Mouse (Mus musculus): ENCODE results near the gene Mdga2. TPM values are rescaled to one million over a fixed set of nuclear protein-coding genes. Genes with fewer than 3 reads are reported as not detected.

Mdga2 gene
- polyA plus RNA-seq, 1 experiment from 2014 or later = 0.24 TPM

DNA sequence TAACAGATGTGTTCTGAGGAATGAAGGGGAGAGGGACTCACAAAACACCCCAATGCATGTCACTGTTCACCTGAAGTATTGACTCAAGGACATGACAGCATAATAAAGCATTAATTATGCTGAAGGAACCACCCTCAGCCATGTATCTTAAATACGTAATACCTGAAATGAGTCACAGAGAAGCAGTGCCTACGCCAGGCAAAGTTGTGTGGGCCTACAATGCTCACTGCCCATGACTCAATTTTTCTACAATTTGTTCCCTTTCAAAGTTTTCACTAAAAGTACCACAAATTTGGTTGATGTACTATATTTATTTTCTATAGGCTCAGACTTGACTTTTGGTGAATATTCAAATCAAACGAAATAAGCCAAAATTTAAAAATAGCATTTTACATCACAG lies 80.7 kb downstream of the Mdga2 start:
- Histone ChIP-seq H3K4me1 (no peaks in the 10 kb centered on the region), H3K9ac (no peak overlapping the region), H3K9me3 (no peaks in the 10 kb centered on the region), H3K36me3 (no peaks in the 10 kb centered on the region), H3K27me3 (no peaks in the 10 kb centered on the region), H3K4me3 (no peak overlapping the region), H3K27ac (no peak overlapping the region), H3K4me2 (no peak overlapping the region)
- ATAC-seq (ENCODE audit: borderline replicate concordance, extremely low read depth, low FRiP score, low TSS enrichment) = no peak
- 83% methylated on average over 3 of the region's 3 CpGs for WGBS

DNA sequence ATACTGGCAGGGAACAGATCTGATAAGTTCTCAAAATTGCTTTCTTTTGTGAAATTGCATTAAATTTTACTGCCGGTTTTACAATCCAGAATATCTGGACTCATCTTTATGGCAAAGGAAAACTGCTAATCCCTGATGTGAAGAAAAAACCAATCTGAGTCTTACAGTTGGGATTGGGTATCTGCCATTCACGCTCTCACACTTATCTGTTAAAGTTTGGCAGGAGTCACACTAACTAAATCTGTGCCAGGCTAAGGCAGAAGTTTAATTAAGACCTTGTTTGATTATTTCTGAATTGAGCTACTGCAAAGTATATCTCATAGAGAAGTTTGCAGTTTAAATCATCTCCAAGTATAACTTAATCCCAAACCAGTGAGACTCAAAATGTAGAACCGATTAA lies 82.2 kb downstream of the Mdga2 start:
- Histone ChIP-seq H3K9ac (no peak overlapping the region), H3K27me3 (no peaks in the 10 kb centered on the region), H3K4me2 (no peak overlapping the region), H3K36me3 (no peaks in the 10 kb centered on the region), H3K9me3 (no peaks in the 10 kb centered on the region), H3K4me3 (no peak overlapping the region), H3K27ac (no peak overlapping the region), H3K4me1 (no peaks in the 10 kb centered on the region)
- 90% methylated on average over 3 of the region's 3 CpGs for WGBS
- ATAC-seq (ENCODE audit: borderline replicate concordance, extremely low read depth, low FRiP score, low TSS enrichment) = no peak

DNA sequence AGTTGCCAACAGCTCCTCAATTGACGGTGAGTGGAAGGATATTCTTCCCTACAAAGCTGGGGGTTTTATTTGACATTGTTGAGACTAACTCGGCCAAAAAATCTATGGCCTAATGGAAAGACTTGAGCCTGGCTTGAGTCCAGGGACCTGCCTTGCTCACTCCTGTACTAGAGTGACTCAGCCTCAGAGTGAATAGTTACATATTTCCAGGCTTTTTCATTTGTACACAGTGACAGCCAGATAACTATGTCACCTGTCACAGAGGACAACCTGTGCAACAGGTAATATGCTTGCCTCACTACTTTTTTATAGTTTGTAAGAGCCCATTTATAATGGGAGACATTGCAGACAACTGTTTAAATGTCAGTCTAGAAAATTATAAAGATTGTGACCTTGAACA lies 94.9 kb downstream of the Mdga2 start:
- H3K4me2 ChIP-seq = no peak overlapping the region
- H3K9me3 ChIP-seq = no peaks in the 10 kb centered on the region
- H3K9ac ChIP-seq = no peak overlapping the region
- no peaks in the 10 kb centered on the region for H3K27me3 ChIP-seq
- H3K27ac ChIP-seq = no peak overlapping the region
- 68% methylated on average over 2 of the region's 2 CpGs for WGBS
- no peak overlapping the region for H3K4me3 ChIP-seq
- no peaks in the 10 kb centered on the region for H3K4me1 ChIP-seq
- no peaks in the 10 kb centered on the region for H3K36me3 ChIP-seq
- ATAC-seq (ENCODE audit: borderline replicate concordance, extremely low read depth, low FRiP score, low TSS enrichment) = no peak

DNA sequence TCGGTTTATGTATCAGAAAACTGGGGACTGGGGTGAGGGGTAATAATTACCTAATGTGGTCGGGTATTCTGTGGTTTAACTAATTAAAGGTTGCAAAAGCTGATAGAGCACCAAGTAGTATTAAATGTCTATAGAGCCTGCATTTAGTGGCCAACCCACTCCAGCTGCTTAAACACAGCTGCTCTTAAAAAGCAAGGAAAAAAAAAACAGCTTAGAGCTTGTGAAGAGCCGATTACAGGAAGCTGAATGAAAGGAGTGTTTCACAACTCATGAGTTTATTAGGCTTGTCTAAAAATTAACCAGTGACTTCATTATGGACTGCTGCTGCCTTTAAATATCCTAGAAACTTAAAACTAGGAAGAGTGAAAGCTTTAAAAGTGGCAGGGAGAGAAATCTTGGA lies 98.5 kb downstream of the Mdga2 start:
- WGBS = 26% methylated on average over 3 of the region's 3 CpGs
- no peaks in the 10 kb centered on the region for H3K9me3 ChIP-seq
- H3K4me3 ChIP-seq = no peak overlapping the region
- no peaks in the 10 kb centered on the region for H3K36me3 ChIP-seq
- H3K4me2 ChIP-seq = no peak overlapping the region
- no peak overlapping the region for H3K9ac ChIP-seq
- no peaks in the 10 kb centered on the region for H3K27me3 ChIP-seq
- no peaks in the 10 kb centered on the region for H3K4me1 ChIP-seq
- H3K27ac ChIP-seq = no peak overlapping the region
- ATAC-seq (ENCODE audit: borderline replicate concordance, extremely low read depth, low FRiP score, low TSS enrichment) = no peak

DNA sequence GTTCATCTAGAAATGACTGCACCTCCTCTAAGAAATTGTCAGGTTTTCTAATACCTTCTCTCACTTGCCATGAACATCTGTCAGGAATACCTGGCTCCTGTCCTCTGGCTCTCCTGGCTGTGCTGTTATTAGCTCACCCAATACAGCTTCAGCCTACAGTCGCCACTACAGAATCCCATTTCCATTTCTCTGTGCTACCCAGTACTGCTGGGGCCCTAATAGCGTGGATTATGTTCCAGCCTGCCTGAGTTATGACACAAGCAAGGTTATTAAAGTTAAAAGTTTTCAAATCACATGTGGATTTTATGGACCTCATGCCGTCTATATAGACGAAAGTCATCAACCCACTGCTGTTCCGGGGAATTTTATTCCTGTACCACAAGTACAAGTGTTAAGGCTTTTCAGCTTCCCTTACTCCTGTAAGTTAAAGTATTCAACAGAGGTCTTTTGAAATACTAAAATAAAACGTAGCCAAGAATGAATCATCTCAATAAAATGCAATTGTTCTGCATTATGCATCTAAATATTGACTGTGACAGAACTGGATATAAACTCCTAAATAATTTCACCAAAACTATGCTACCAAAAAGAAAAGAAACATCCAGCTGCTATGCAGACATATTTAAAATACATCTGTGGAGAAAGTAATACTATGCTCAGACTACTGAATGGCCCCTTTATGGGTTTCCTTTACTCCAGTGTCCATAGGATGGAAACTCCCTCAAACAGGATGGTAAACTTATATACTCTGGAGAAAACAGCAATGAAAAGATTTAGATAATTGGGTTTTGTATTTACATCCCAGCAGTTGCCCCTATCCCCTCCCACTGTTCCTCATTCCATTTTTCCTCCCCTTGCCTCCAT lies 103.5 kb downstream of the Mdga2 start:
- no peaks in the 10 kb centered on the region for H3K9me3 ChIP-seq
- no peak overlapping the region for H3K4me2 ChIP-seq
- no peaks in the 10 kb centered on the region for H3K36me3 ChIP-seq
- no peak for ATAC-seq (ENCODE audit: borderline replicate concordance, extremely low read depth, low FRiP score, low TSS enrichment)
- H3K9ac ChIP-seq = no peak overlapping the region
- H3K4me3 ChIP-seq = no peak overlapping the region
- H3K4me1 ChIP-seq = no peaks in the 10 kb centered on the region
- H3K27ac ChIP-seq = no peak overlapping the region
- WGBS = 76% methylated on average over 6 of the region's 6 CpGs
- H3K27me3 ChIP-seq = no peaks in the 10 kb centered on the region

DNA sequence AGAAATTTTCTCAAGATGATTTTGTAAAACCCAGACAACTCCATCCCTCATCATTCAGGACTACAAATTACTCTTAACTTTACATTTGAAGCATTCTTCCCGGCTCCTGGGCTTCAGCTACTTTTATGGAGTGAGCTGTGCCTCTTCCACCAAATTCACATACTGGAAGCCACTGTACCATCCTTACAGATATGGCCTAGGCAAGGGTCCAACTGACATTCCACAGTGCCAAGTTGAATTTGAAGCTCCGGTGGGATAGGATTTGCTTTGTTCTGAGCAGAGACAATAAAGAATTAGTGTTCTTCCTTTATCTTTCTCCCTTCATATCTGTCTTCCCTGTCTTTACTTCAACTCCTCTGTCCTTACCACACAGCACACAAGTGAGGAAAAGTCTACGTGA lies 118.2 kb downstream of the Mdga2 start:
- WGBS = 68% methylated on average over 3 of the region's 3 CpGs
- no peaks in the 10 kb centered on the region for H3K9me3 ChIP-seq
- H3K9ac ChIP-seq = no peak overlapping the region
- no peaks in the 10 kb centered on the region for H3K4me1 ChIP-seq
- H3K27me3 ChIP-seq = no peaks in the 10 kb centered on the region
- no peak for ATAC-seq (ENCODE audit: borderline replicate concordance, extremely low read depth, low FRiP score, low TSS enrichment)
- no peak overlapping the region for H3K4me3 ChIP-seq
- H3K27ac ChIP-seq = no peak overlapping the region
- no peak overlapping the region for H3K4me2 ChIP-seq
- no peaks in the 10 kb centered on the region for H3K36me3 ChIP-seq

DNA sequence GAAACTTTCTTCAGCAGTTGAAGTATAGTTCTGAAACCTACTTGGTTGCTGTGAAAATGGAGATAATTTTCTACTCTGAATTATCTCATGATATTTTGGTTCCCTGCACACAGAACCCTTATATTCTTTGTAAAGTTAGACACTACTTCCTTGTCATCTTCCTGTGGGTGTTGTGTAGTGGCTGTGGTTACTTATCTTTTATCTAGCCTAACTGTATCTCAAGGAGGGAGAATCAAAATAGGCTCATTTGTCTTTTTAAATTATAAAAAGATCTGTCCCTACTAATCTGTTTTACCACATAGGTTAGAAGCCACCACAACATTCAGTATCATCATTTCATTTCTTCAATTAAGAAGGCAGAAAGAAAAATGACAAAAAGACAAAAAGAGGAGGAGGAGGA lies 127.9 kb downstream of the Mdga2 start:
- no peaks in the 10 kb centered on the region for H3K4me1 ChIP-seq
- H3K4me3 ChIP-seq = no peak overlapping the region
- H3K27ac ChIP-seq = no peak overlapping the region
- H3K4me2 ChIP-seq = no peak overlapping the region
- H3K36me3 ChIP-seq = no peaks in the 10 kb centered on the region
- ATAC-seq (ENCODE audit: borderline replicate concordance, extremely low read depth, low FRiP score, low TSS enrichment) = no peak
- no peaks in the 10 kb centered on the region for H3K27me3 ChIP-seq
- no peaks in the 10 kb centered on the region for H3K9me3 ChIP-seq
- no peak overlapping the region for H3K9ac ChIP-seq

DNA sequence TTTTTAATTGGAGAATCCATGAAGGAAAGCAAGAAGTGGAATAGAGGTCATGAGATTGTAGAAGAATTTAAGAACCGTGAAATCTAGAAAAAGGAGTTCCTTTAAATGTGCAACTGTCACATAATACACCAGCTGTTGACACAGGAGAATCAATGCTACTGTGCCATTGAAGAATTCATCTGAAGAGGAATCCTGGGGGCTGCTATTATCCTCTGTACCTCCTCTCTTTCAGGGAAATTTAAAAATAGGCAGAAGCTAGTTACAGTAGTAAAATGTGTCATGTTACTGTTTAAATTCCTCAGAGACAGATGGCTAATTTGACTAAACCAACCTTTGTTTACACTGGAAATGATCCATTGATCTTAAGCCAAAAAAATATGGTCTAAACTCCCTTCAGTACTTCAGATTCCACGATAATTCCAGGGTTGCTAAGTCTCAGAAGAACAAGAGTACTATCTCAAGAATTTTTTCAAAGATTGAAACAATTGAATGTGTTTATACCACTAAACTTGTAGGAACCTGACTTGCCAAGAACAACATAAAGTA lies 131.9 kb downstream of the Mdga2 start:
- Histone ChIP-seq H3K9me3 (no peaks in the 10 kb centered on the region), H3K4me3 (no peak overlapping the region), H3K36me3 (no peaks in the 10 kb centered on the region), H3K4me1 (no peaks in the 10 kb centered on the region), H3K4me2 (no peak overlapping the region), H3K27me3 (no peaks in the 10 kb centered on the region), H3K9ac (no peak overlapping the region), H3K27ac (no peak overlapping the region)
- no peak for ATAC-seq (ENCODE audit: borderline replicate concordance, extremely low read depth, low FRiP score, low TSS enrichment)
- 35% methylated on average over 2 of the region's 2 CpGs for WGBS

DNA sequence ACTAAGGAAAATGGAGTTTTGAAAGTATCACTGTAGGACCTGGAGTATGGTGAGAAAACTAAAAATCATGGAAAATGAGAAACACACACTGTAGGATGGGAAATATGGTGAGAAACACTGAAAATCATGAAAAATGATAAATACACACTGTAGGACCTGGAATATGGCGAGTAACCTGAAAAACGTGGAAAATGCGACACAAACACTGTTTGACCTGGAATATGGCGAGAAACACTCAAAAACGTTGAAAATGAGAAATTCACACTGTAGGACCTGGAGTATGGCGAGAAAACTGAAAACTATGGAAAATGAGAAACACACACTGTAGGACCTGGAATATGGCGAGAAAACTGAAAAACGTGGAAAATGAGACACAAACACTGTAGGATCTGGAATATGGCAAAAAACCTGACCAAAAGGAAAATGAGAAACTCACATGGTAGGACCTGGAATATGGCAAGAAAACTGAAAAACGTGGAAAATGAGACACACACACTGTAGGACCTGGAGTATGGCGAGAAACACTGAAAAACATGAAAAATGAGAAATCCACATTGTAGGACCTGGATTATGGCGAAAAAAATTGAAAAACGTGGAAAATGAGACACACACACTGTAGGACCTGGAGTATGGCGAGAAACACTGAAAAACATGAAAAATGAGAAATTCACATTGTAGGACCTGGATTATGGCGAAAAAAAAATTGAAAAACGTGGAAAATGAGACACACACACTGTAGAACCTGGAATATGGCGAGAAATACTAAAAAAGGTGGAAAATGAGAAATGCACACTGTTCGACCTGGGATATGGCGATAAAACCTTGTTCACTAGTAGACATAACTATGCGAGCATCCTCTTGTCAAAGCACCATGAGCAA lies 163.0 kb downstream of the Mdga2 start:
- no peak overlapping the region for H3K27ac ChIP-seq
- no peaks in the 10 kb centered on the region for H3K4me1 ChIP-seq
- no peaks in the 10 kb centered on the region for H3K27me3 ChIP-seq
- no peak overlapping the region for H3K4me3 ChIP-seq
- WGBS = 53% methylated on average over 19 of the region's 19 CpGs
- no peak overlapping the region for H3K9ac ChIP-seq
- H3K36me3 ChIP-seq = no peaks in the 10 kb centered on the region
- no peak overlapping the region for H3K4me2 ChIP-seq
- no peaks in the 10 kb centered on the region for H3K9me3 ChIP-seq
- ATAC-seq (ENCODE audit: borderline replicate concordance, extremely low read depth, low FRiP score, low TSS enrichment) = peak; percentile 99

DNA sequence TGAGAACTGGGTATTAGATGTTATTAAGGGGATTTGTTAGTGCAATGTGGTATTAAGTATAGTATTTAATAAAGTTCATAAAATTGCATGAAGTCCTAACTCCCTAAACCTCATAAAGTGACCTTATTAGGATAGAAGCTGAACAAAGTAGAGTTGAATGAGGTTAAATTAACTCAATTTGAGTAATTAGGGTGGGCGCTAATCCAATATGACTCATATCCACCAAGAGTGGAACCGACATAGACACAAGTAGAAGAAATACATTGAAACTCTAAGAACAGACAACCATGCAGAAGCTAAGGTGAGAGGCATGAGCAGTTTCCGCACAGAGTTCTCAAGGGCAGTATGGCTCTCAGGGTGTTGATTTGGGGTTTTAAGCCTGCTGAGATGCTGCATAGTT lies 165.7 kb downstream of the Mdga2 start:
- H3K4me2 ChIP-seq = no peak overlapping the region
- H3K4me3 ChIP-seq = no peak overlapping the region
- no peaks in the 10 kb centered on the region for H3K27me3 ChIP-seq
- H3K9ac ChIP-seq = no peak overlapping the region
- no peaks in the 10 kb centered on the region for H3K36me3 ChIP-seq
- whole genome bisulfite sequencing = 91% methylated on average over 3 of the region's 3 CpGs
- ATAC-seq (ENCODE audit: borderline replicate concordance, extremely low read depth, low FRiP score, low TSS enrichment) = no peak
- H3K9me3 ChIP-seq = no peaks in the 10 kb centered on the region
- H3K4me1 ChIP-seq = no peaks in the 10 kb centered on the region
- H3K27ac ChIP-seq = no peak overlapping the region

DNA sequence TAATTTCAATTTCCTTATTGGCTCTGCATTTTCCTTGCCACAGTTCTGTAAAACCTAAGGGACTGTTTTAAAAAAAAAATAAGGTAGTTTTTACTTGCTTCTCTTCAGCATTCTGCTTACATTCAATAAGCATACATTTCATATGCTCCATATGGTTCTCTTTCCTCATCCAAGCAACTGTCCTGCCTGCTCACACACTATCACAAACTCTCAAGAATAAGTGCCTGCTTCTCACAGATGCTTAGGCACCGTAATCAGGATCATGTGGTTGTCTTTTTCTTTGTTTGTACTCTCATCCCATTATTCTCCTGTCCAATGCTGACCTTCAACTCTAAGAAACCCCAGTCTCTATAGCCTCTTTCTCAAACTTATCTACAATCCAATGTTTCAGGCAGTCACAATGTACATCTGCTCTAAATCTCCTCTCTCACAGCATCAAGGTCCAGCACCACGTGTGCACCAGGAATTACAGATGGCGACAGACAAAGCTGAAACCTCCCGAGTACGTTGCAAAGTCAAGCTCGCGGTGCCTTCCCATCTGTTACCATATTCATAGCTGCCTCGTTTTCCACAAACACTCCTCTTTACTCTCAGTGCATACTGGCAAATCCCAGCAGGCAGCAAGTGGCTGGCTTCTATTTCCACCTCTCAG lies 177.1 kb downstream of the Mdga2 start:
- Histone ChIP-seq H3K27me3 (no peaks in the 10 kb centered on the region), H3K4me3 (no peak overlapping the region), H3K9me3 (no peaks in the 10 kb centered on the region), H3K9ac (no peak overlapping the region), H3K27ac (no peak overlapping the region), H3K4me1 (no peaks in the 10 kb centered on the region), H3K36me3 (no peaks in the 10 kb centered on the region), H3K4me2 (no peak overlapping the region)
- WGBS = 72% methylated on average over 8 of the region's 8 CpGs
- ATAC-seq (ENCODE audit: borderline replicate concordance, extremely low read depth, low FRiP score, low TSS enrichment) = no peak

DNA sequence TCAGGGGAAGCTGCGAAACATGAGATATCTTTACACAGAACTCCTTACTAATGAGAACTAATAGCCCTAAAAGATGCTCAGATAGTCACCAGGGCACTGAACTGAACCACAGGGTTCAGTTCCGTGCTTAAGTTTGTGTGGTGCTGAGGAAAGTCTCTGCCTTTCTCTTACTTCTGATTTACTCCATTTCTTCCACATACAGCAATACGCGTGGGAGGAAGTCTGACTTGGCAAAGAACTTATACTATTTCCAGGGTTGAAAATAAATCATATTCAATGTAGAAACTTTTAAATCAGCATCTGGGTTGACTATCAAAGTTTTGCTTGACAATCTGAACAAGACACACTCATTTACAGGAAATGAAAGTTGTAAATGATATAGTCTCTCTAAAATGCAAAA lies 180.5 kb downstream of the Mdga2 start:
- no peak for ATAC-seq (ENCODE audit: borderline replicate concordance, extremely low read depth, low FRiP score, low TSS enrichment)
- H3K4me2 ChIP-seq = no peak overlapping the region
- no peak overlapping the region for H3K4me3 ChIP-seq
- 71% methylated on average over 4 of the region's 4 CpGs for WGBS
- H3K27me3 ChIP-seq = no peaks in the 10 kb centered on the region
- no peaks in the 10 kb centered on the region for H3K9me3 ChIP-seq
- H3K4me1 ChIP-seq = no peaks in the 10 kb centered on the region
- H3K27ac ChIP-seq = no peak overlapping the region
- no peak overlapping the region for H3K9ac ChIP-seq
- H3K36me3 ChIP-seq = no peaks in the 10 kb centered on the region
